Mouse (Mus musculus): ENCODE results near the gene Smyd5. TPM values are rescaled to one million over a fixed set of nuclear protein-coding genes. Genes with fewer than 3 reads are reported as not detected.
"Not testable (repeated sequence)": the region's sequence is repeated elsewhere in the genome, so short reads cannot be mapped to it uniquely, and the experiment has no call there.

Gene Smyd5
- polyA plus RNA-seq, 2 experiments = 40.2 to 69.5 TPM

DNA sequence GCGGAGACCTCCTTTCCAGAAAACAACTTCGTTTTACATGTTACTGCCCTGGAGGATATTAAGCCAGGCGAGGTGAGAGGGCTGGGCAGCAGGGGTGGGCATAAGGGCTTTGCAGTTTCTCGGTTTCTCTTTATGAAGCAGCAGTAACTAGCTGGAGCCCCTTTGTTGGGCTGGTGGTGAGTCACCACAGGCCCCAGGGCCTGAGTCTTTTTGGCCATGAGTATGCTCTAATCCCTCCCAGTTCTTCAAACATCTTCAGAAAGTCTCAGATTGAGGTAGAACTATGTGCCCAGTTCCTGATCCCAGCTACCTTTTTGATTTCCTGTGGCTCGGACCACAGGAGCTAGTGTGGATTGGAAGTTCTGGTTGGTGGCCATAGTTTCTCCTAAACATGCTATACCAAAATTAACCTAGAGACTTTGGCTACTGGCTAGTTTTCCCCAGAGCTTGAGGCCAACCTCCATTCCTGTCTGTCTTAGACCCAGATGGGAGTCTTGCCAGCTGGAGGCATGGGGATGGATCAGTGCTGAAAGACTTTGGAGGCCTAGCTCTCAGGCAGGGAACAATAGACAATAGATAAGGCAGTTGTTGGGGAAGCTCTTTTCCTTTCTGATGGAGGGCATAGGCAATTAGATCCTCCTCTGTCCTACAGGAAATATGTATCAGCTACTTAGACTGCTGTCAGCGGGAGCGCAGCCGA, 12.6 kb downstream of the Smyd5 start:
- no peak overlapping the region for H3K9ac ChIP-seq (ENCODE audit: low read depth, low read length, severe bottlenecking)
- WGBS = 91% methylated on average over 8 of the region's 8 CpGs
- H3K9me3 ChIP-seq (ENCODE audit: control insufficient read depth, low read length) = no peaks in the 10 kb centered on the region
- peaks cover 75% of the 10 kb centered on the region for H3K36me3 ChIP-seq (ENCODE audit: control insufficient read depth, insufficient read depth, low read length)
- ATAC-seq (ENCODE audit: low FRiP score, low read depth) (no peak), DNase-seq (ENCODE audit: low spot score) (no peak)
- H3K4me2 ChIP-seq (replicated peaks; ENCODE audit: low read depth, low read length, severe bottlenecking) = no peak overlapping the region
- no peak overlapping the region for H3K27ac ChIP-seq (replicated peaks; ENCODE audit: low read depth, low read length)
- no peak overlapping the region for H3K4me3 ChIP-seq (replicated peaks; ENCODE audit: low read length)
- H3K27me3 ChIP-seq (ENCODE audit: control insufficient read depth, insufficient read depth, low read length) = no peaks in the 10 kb centered on the region
- no peaks in the 10 kb centered on the region for H3K4me1 ChIP-seq (ENCODE audit: control insufficient read depth, insufficient read depth, low read length)
- no peak for TF ChIP-seq POLR2A (IDR thresholded peaks at IDR 0.05; ENCODE audit: borderline replicate concordance, extremely low read depth, insufficient read depth, insufficient read length)

DNA sequence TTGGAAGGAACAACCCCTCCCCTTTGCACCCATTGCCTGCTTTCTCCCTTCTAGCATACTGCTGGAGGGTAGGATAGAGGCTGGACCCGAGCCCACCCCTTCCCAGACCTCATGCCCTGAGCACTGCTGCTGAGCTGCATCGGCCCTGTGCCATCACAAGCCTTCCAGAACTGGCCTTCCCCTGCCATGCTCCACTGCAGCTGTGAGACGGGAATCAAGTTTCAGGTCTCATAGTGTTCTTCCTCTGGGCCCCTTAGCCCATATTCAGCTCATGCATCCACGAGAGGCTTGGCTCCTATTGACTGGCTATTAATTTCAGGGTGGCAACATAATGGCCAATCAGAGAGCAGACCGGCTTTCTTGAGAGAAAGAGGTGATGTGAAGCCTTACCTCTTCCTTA, 13.5 kb downstream of the Smyd5 start:
- ATAC-seq (ENCODE audit: low FRiP score, low read depth) (no peak), DNase-seq (ENCODE audit: low spot score) (no peak)
- TF ChIP-seq POLR2A (IDR thresholded peaks at IDR 0.05; ENCODE audit: borderline replicate concordance, extremely low read depth, insufficient read depth, insufficient read length) = no peak
- Histone ChIP-seq H3K9me3 (ENCODE audit: control insufficient read depth, low read length) (no peaks in the 10 kb centered on the region), H3K4me1 (ENCODE audit: control insufficient read depth, insufficient read depth, low read length) (no peaks in the 10 kb centered on the region), H3K4me3 (replicated peaks; ENCODE audit: low read length) (no peak overlapping the region), H3K9ac (ENCODE audit: low read depth, low read length, severe bottlenecking) (no peak overlapping the region), H3K36me3 (ENCODE audit: control insufficient read depth, insufficient read depth, low read length) (peaks cover 66% of the 10 kb centered on the region), H3K27me3 (ENCODE audit: control insufficient read depth, insufficient read depth, low read length) (no peaks in the 10 kb centered on the region), H3K4me2 (replicated peaks; ENCODE audit: low read depth, low read length, severe bottlenecking) (no peak overlapping the region), H3K27ac (replicated peaks; ENCODE audit: low read depth, low read length) (no peak overlapping the region)
- 77% methylated on average over 5 of the region's 5 CpGs for WGBS

DNA sequence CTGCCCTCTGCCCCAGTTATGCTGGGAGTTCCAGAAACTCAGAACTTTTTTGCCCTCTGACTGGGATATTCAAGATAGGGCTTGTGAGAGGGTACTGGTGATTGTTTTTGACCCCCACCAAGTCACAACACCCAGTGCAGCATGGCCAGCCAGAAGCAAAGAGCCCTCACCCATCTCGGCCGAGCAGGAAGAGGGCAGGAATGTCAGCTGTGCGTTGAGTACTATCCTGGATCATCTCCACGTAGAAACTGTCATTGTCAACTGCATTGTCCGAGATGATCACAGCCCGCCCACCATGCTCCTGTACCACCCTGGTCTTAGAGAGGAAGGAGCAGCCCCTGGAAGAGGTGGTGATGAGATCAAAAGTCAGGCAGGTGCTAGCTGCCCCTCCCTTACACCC, 15.6 kb downstream of the Smyd5 start:
- WGBS = 91% methylated on average over 6 of the region's 6 CpGs
- Histone ChIP-seq H3K4me1 (ENCODE audit: control insufficient read depth, insufficient read depth, low read length) (peaks cover 4% of the 10 kb centered on the region), H3K4me3 (replicated peaks; ENCODE audit: low read length) (no peak overlapping the region), H3K9ac (ENCODE audit: low read depth, low read length, severe bottlenecking) (no peak overlapping the region), H3K9me3 (ENCODE audit: control insufficient read depth, low read length) (no peaks in the 10 kb centered on the region), H3K27me3 (ENCODE audit: control insufficient read depth, insufficient read depth, low read length) (no peaks in the 10 kb centered on the region), H3K4me2 (replicated peaks; ENCODE audit: low read depth, low read length, severe bottlenecking) (no peak overlapping the region), H3K36me3 (ENCODE audit: control insufficient read depth, insufficient read depth, low read length) (peaks cover 46% of the 10 kb centered on the region), H3K27ac (replicated peaks; ENCODE audit: low read depth, low read length) (no peak overlapping the region)
- TF ChIP-seq POLR2A (IDR thresholded peaks at IDR 0.05; ENCODE audit: borderline replicate concordance, extremely low read depth, insufficient read depth, insufficient read length) = no peak
- ATAC-seq (ENCODE audit: low FRiP score, low read depth) (no peak), DNase-seq (ENCODE audit: low spot score) (no peak)

DNA sequence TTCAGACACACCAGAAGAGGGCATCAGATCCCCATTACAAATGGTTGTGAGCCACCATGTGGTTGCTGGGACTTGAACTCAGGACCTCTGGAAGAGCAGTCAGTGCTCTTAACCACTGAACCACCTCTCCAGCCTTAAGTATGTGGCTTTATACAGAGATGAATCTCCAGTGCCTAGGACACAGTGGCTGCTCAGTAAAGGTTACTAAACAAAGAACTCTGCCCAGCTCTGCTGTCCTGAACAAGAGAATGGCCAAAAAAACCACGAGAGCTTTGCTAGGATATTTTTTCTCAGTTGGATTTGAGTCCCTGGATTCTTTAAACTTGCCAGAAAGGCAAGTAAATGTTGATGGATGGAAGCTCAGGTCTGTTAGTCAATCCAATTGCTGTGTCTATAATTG, 18.4 kb downstream of the Smyd5 start:
- DNase-seq (ENCODE audit: low spot score); H3K27ac ChIP-seq (replicated peaks; ENCODE audit: low read depth, low read length); H3K9ac ChIP-seq (ENCODE audit: low read depth, low read length, severe bottlenecking); H3K27me3 ChIP-seq (ENCODE audit: control insufficient read depth, insufficient read depth, low read length); H3K4me3 ChIP-seq (replicated peaks; ENCODE audit: low read length); H3K9me3 ChIP-seq (ENCODE audit: control insufficient read depth, low read length); ATAC-seq (ENCODE audit: low FRiP score, low read depth): not testable (repeated sequence)
- peak overlapping the region; percentile 96 for H3K4me2 ChIP-seq (replicated peaks; ENCODE audit: low read depth, low read length, severe bottlenecking)
- 81% methylated on average over 1 of the region's 1 CpGs for WGBS
- H3K4me1 ChIP-seq (ENCODE audit: control insufficient read depth, insufficient read depth, low read length) = peaks cover 25% of the 10 kb centered on the region
- H3K36me3 ChIP-seq (ENCODE audit: control insufficient read depth, insufficient read depth, low read length) = peaks cover 22% of the 10 kb centered on the region

DNA sequence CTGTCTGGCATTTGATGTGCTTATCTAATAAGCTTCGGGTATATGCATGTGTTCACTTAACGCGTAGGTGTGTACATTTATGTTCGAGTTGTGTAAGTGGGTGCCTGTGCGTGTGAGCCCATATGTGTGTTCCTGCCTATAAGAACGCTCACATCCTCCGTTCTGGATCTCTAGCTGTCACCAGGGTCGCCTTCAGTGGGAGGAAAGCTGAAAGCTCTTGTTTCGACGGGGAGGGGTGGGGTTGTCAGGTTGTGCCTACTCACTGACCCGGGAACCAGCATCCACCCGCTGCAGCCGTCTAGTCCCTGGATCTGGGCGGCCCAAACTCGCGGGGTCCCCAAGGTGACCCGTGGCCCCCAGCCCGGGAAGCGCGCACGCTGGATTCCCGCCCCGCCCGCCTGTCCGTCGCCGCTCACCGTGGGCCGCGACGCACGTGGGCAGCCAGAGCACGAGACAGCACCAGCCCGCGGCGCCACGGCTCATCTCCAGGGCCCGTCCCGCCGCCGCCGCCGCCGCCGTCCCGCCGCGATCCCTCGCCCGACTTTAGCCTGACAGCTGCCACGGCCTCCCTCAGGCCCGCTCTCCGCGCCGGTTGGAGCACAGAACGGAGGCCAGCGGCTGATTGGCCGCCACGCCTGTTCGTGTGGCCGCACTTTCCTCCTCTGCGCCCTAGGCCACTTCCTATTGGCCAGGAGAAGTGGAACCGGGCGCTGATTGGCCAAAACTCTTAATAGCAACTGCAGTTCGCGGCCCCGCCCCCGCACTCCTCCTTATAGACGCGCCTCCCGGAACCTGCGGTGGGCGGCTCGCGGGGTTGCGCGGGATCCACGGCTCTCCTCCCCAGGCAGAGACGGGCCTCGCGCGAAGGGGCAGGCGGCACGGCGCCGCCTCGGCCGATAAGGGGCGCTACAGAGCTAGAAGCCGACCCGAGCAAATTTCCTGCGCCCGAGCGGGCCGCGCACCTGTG, 19.2 kb downstream of the Smyd5 start, which contains the start of gene Cct7:
Cct7 (plus strand) TSS at position 818 of the 967 bp plus-strand sequence.
- 4% methylated on average over 72 of the region's 96 CpGs for WGBS
- DNase-seq (ENCODE audit: low spot score) (peak; percentile 100), ATAC-seq (ENCODE audit: low FRiP score, low read depth) (peak; percentile 93)
- Histone ChIP-seq H3K4me1 (ENCODE audit: control insufficient read depth, insufficient read depth, low read length) (peaks cover 25% of the 10 kb centered on the region), H3K27ac (replicated peaks; ENCODE audit: low read depth, low read length) (peak within 1 kb of the TSS; percentile 93), H3K36me3 (ENCODE audit: control insufficient read depth, insufficient read depth, low read length) (peaks cover 14% of the 10 kb centered on the region), H3K27me3 (ENCODE audit: control insufficient read depth, insufficient read depth, low read length) (no peaks in the 10 kb centered on the region), H3K4me2 (replicated peaks; ENCODE audit: low read depth, low read length, severe bottlenecking) (peak within 1 kb of the TSS; percentile 96), H3K4me3 (replicated peaks; ENCODE audit: low read length) (peak within 1 kb of the TSS; percentile 80), H3K9me3 (ENCODE audit: control insufficient read depth, low read length) (no peaks in the 10 kb centered on the region), H3K9ac (ENCODE audit: low read depth, low read length, severe bottlenecking) (peak within 1 kb of the TSS; percentile 84)
- 0 out of 2 replicates have a peak, but pooled peaks have one; percentile 42 for TF ChIP-seq POLR2A (IDR thresholded peaks at IDR 0.05; ENCODE audit: borderline replicate concordance, extremely low read depth, insufficient read depth, insufficient read length)
